Mouse (Mus musculus) embryonic facial prominence, embryonic 14.5 days (tissue): ENCODE measurements around the gene Elf1. TPM values are rescaled to one million over a fixed set of nuclear protein-coding genes. Genes with fewer than 3 reads are reported as not detected.

Experiments used
- ATAC-seq: fragments of 200-750 bp; cut with Nextera tagmentation; 2 replicates; pipeline ENCODE4 v1.8.0; 2017; ENCODE audit warnings: low read depth, moderate number of reproducible peaks, moderate TSS enrichment
- DNase-seq: peaks from one replicate; pipeline ENCODE4 v3.0.0-alpha.2; 2015; ENCODE audit warnings: low spot score
- H3K27ac ChIP-seq: fragments of 300-500 bp; sonication (generic); replicated peaks from 2 replicates; pipeline ENCODE4 v1.5.1; 2014; ENCODE audit warnings: low read depth, mild to moderate bottlenecking, low read length, moderate library complexity
- H3K27me3 ChIP-seq: fragments of 300-500 bp; sonication (generic); replicated peaks from 2 replicates; pipeline ENCODE4 v1.6.1; 2014; ENCODE audit warnings: low read length; ENCODE audit not compliant: control insufficient read depth, insufficient read depth
- H3K36me3 ChIP-seq: fragments of 300-500 bp; sonication (generic); 2 replicates; pipeline ENCODE4 v1.6.1; 2014; ENCODE audit warnings: low read length, mixed read lengths; ENCODE audit not compliant: control insufficient read depth, insufficient read depth
- H3K4me1 ChIP-seq: fragments of 300-500 bp; sonication (generic); 2 replicates; pipeline ENCODE4 v1.6.1; 2014; ENCODE audit warnings: antibody characterized with exemption, low read length; ENCODE audit not compliant: control insufficient read depth, insufficient read depth
- H3K4me2 ChIP-seq: fragments of 300-500 bp; sonication (generic); 2 replicates; pipeline ENCODE4 v1.6.1; 2014; ENCODE audit warnings: low read depth, mild to moderate bottlenecking, low read length, moderate library complexity, mixed read lengths
- H3K4me3 ChIP-seq: fragments of 300-500 bp; sonication (generic); 2 replicates; pipeline ENCODE4 v1.5.1; 2014; ENCODE audit warnings: low read depth, mild to moderate bottlenecking, low read length
- H3K9ac ChIP-seq: fragments of 300-500 bp; sonication (generic); 2 replicates; pipeline ENCODE4 v1.6.1; 2014; ENCODE audit warnings: low read depth, mild to moderate bottlenecking, low read length, moderate library complexity, mixed read lengths
- H3K9me3 ChIP-seq: fragments of 300-500 bp; sonication (generic); 2 replicates; pipeline ENCODE4 v1.6.1; 2016; ENCODE audit warnings: low read length; ENCODE audit not compliant: control insufficient read depth
- WGBS: fragments of 180-500 bp; shearing (Covaris S2); extraction: QIAGEN DNeasy Blood & Tissue Kit; methylation state at CpG from one replicate; pipeline ENCODE4 v1.1.7; 2014; 5-methylcytosine and 5-hydroxymethylcytosine counted together
- polyA plus RNA-seq: library from polyadenylated mRNA; unstranded; fragments of >200 nt; fragmentation: Nextera tagmentation; extraction: Ambion mirVana; gene quantifications from 2 replicates; pipeline ENCODE4 v1.2.1, GENCODE M21; 2014

Gene Elf1
- polyA plus RNA-seq, 1 experiment from 2014 or later, result 12.7 TPM

- Histone ChIP-seq H3K9ac (no peak overlapping the region), H3K9me3 (no peaks in the 10 kb centered on the region), H3K4me3 (no peak overlapping the region), H3K4me2 (no peak overlapping the region), H3K27me3 (no peaks in the 10 kb centered on the region), H3K4me1 (peaks cover 7% of the 10 kb centered on the region), H3K36me3 (peaks cover 45% of the 10 kb centered on the region), H3K27ac (no peak overlapping the region)
- ATAC-seq (no peak; the same call in 1 of the 2 replicates), DNase-seq (no peak)
- WGBS, result 89% methylated on average over 5 of the region's 5 CpGs
Measured at GRCm38 (mm10) chr14:79594069-79594468, 113.1 kb downstream of the Elf1 start.

- Histone ChIP-seq H3K9ac (no peak overlapping the region), H3K27ac (no peak overlapping the region), H3K36me3 (peaks cover 63% of the 10 kb centered on the region), H3K4me2 (no peak overlapping the region), H3K27me3 (no peaks in the 10 kb centered on the region), H3K4me1 (no peaks in the 10 kb centered on the region), H3K4me3 (no peak overlapping the region), H3K9me3 (no peaks in the 10 kb centered on the region)
- ATAC-seq (no peak), DNase-seq (peak; percentile 47)
- WGBS, result 68% methylated on average over 4 of the region's 4 CpGs
Measured at GRCm38 (mm10) chr14:79596602-79597001, 115.6 kb downstream of the Elf1 start.

GRCm38 (mm10) chr14:79605881-79606280 is 124.9 kb downstream of the Elf1 start:
- no peak overlapping the region for H3K4me3 ChIP-seq
- no peak overlapping the region for H3K27ac ChIP-seq
- no peaks in the 10 kb centered on the region for H3K27me3 ChIP-seq
- H3K36me3 ChIP-seq, result peaks cover 85% of the 10 kb centered on the region
- no peaks in the 10 kb centered on the region for H3K9me3 ChIP-seq
- no peaks in the 10 kb centered on the region for H3K4me1 ChIP-seq
- no peak overlapping the region for H3K9ac ChIP-seq
- no peak for ATAC-seq
- 89% methylated on average over 2 of the region's 2 CpGs for WGBS
- H3K4me2 ChIP-seq, result no peak overlapping the region
- no peak for DNase-seq

- Histone ChIP-seq H3K4me1 (no peaks in the 10 kb centered on the region), H3K4me3 (no peak overlapping the region), H3K27me3 (no peaks in the 10 kb centered on the region), H3K9ac (no peak overlapping the region), H3K27ac (no peak overlapping the region), H3K9me3 (no peaks in the 10 kb centered on the region), H3K4me2 (no peak overlapping the region), H3K36me3 (peaks cover 85% of the 10 kb centered on the region)
- 90% methylated on average over 6 of the region's 6 CpGs for WGBS
- ATAC-seq (no peak), DNase-seq (no peak)
Measured at GRCm38 (mm10) chr14:79606392-79606791, 125.4 kb downstream of the Elf1 start.

DNA sequence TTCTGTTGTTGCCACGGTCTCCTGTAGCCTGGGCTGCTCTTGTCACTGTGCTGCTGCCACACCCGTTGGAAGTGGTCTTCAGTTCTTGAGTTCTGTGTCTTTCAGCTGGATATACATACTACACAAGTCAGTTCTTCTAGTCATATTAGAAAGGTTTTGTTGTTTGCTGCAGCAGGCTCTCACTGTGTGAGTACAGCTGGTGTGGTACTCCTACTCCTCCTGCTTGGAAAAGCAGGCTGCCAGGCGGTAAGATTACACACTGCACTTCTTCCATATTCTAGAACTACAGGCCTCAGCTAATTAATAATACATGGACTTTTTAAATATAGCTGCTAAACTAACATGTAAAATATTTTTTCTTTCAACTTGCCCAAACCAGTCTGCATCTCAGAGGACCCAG is 125.9 kb downstream of the Elf1 start:
- no peak for ATAC-seq
- no peak for DNase-seq
- Histone ChIP-seq H3K4me3 (no peak overlapping the region), H3K27me3 (no peaks in the 10 kb centered on the region), H3K9me3 (no peaks in the 10 kb centered on the region), H3K9ac (no peak overlapping the region), H3K36me3 (peaks cover 84% of the 10 kb centered on the region), H3K4me1 (no peaks in the 10 kb centered on the region), H3K4me2 (no peak overlapping the region), H3K27ac (no peak overlapping the region)
- 92% methylated on average over 3 of the region's 3 CpGs for WGBS

GRCm38 (mm10) chr14:79607352-79607751 is 126.4 kb downstream of the Elf1 start:
- peaks cover 81% of the 10 kb centered on the region for H3K36me3 ChIP-seq
- H3K27ac ChIP-seq, result no peak overlapping the region
- H3K4me1 ChIP-seq, result no peaks in the 10 kb centered on the region
- H3K4me2 ChIP-seq, result no peak overlapping the region
- no peak overlapping the region for H3K4me3 ChIP-seq
- H3K27me3 ChIP-seq, result no peaks in the 10 kb centered on the region
- 93% methylated on average over 4 of the region's 4 CpGs for WGBS
- H3K9me3 ChIP-seq, result no peaks in the 10 kb centered on the region
- DNase-seq (no peak), ATAC-seq (no peak)
- no peak overlapping the region for H3K9ac ChIP-seq

DNA sequence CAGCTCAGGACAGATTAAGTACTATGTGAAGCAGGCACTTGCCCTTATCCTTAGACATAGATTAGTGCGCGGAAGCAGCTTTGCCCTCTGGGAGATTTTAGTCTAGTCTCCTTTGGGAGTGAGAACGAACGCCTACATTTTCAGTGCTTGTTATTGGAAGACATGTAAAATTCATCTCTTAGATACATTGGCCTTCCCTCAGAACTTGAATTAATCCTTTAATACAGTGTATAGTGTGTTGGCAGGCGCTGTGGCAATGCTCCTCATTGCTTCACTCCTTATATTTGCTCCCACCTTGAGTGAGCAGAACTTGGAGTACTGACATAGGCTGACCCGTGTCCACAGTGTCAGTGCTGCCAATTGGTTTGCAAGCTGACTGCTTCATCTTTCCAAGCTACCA is 127.3 kb downstream of the Elf1 start:
- DNase-seq, result no peak
- Histone ChIP-seq H3K4me3 (no peak overlapping the region), H3K4me1 (no peaks in the 10 kb centered on the region), H3K9ac (no peak overlapping the region), H3K27me3 (no peaks in the 10 kb centered on the region), H3K36me3 (peaks cover 82% of the 10 kb centered on the region), H3K9me3 (no peaks in the 10 kb centered on the region), H3K27ac (no peak overlapping the region), H3K4me2 (no peak overlapping the region)
- ATAC-seq, result no peak
- WGBS, result 90% methylated on average over 6 of the region's 6 CpGs

GRCm38 (mm10) chr14:79617121-79617828 is 136.3 kb downstream of the Elf1 start:
- DNase-seq, result peak; percentile 47
- WGBS, result 84% methylated on average over 8 of the region's 8 CpGs
- Histone ChIP-seq H3K27me3 (no peaks in the 10 kb centered on the region), H3K27ac (no peak overlapping the region), H3K9ac (no peak overlapping the region), H3K36me3 (peaks cover 72% of the 10 kb centered on the region), H3K4me3 (no peak overlapping the region), H3K4me1 (no peaks in the 10 kb centered on the region), H3K9me3 (no peaks in the 10 kb centered on the region), H3K4me2 (no peak overlapping the region)
- ATAC-seq, result peak; percentile 44; the same call in 1 of the 2 replicates

GRCm38 (mm10) chr14:79619802-79620201 is 138.8 kb downstream of the Elf1 start:
- no peaks in the 10 kb centered on the region for H3K4me1 ChIP-seq
- no peaks in the 10 kb centered on the region for H3K9me3 ChIP-seq
- no peak overlapping the region for H3K4me2 ChIP-seq
- no peak overlapping the region for H3K9ac ChIP-seq
- DNase-seq, result no peak
- no peaks in the 10 kb centered on the region for H3K27me3 ChIP-seq
- no peak overlapping the region for H3K27ac ChIP-seq
- 96% methylated on average over 7 of the region's 7 CpGs for WGBS
- H3K4me3 ChIP-seq, result no peak overlapping the region
- ATAC-seq, result no peak
- H3K36me3 ChIP-seq, result peaks cover 69% of the 10 kb centered on the region
